Mouse (Mus musculus) heart, adult 2 months (tissue): ENCODE results near the gene Rapgef1.

Experiments
- CTCF ChIP-seq: fragments of 200-600 bp; IDR thresholded peaks from 2 replicates; pipeline ENCODE4 v1.8.1; 2022; ENCODE audit warnings: antibody characterized with exemption, mild to moderate bottlenecking, moderate library complexity
- EP300 ChIP-seq: fragments of 200-500 bp; IDR thresholded peaks from 2 replicates; pipeline ENCODE4 v1.6.1; 2011; ENCODE audit warnings: low read depth, low read length, control low read depth; ENCODE audit not compliant: insufficient read depth
- POLR2A ChIP-seq: fragments of 200-500 bp; IDR thresholded peaks from 2 replicates; pipeline ENCODE4 v1.6.1; 2011; ENCODE audit warnings: mild to moderate bottlenecking, low read depth, low read length, control low read depth; ENCODE audit not compliant: insufficient read depth

GRCm38 (mm10) chr2:29620301-29620827 is 844 bp downstream of the Rapgef1 start:
- TF ChIP-seq CTCF (no peak), POLR2A (no peak), EP300 (no peak)
